Mouse (Mus musculus): ENCODE data around the gene Rpl32.

The Rpl32 gene

GRCm38 (mm10) chr6:115761995-115762756 is 46.4 kb downstream of the Rpl32 start, which contains the start of gene Tmem40:
Gene Tmem40, minus strand, starts transcription at chr6:115762410.
- peak; percentile 58 to 59 for DNase-seq

GRCm38 (mm10) chr6:115760982-115761381 is 47.6 kb downstream of the Rpl32 start:
- no peak for DNase-seq

GRCm38 (mm10) chr6:115760137-115760536 is 48.4 kb downstream of the Rpl32 start:
- no peak for DNase-seq

- no peak for DNase-seq
These were observed 49.1 kb downstream of the Rpl32 start for GRCm38 (mm10) chr6:115759461-115759860.

GRCm38 (mm10) chr6:115758981-115759435 is 49.5 kb downstream of the Rpl32 start:
- DNase-seq = peak in 1 of 2 experiments; percentile 27

- no peak for DNase-seq
These were observed 53.0 kb downstream of the Rpl32 start for GRCm38 (mm10) chr6:115755536-115755935.

All from kidney, postnatal 4 days (tissue).